Mouse (Mus musculus) layer of hippocampus, postnatal 10 days (tissue): ENCODE measurements around the gene Plxdc1. TPM values are rescaled to one million over a fixed set of nuclear protein-coding genes. Genes with fewer than 3 reads are reported as not detected.

Experiments used
- DNase-seq, 2 experiments: peaks; one replicate each; pipeline ENCODE4 v3.0.0; 2021; ENCODE audit warnings: low spot score in 2 of 2
- total RNA-seq, 2 experiments: library from RNA; stranded (reverse); gene quantifications; 2 replicates each; pipeline ENCODE4 v1.2.3; 2021

Plxdc1 gene
- total RNA-seq, 2 experiments from 2014 or later: 6.8 to 7.1 TPM

GRCm38 (mm10) chr11:97988530-97989096 is 2.4 kb upstream of the Plxdc1 start:
- peak; percentile 83 to 88 for DNase-seq

GRCm38 (mm10) chr11:97987551-97988526 is 1.6 kb upstream of the Plxdc1 start:
- DNase-seq: peak; percentile 97 to 98

- DNase-seq: no peak
Observed at GRCm38 (mm10) chr11:97986738-97987465, 658 bp upstream of the Plxdc1 start.

GRCm38 (mm10) chr11:97983983-97984382 is 2.3 kb downstream of the Plxdc1 start:
- no peak for DNase-seq

GRCm38 (mm10) chr11:97983506-97983905 is 2.7 kb downstream of the Plxdc1 start:
- no peak for DNase-seq

- DNase-seq: no peak
Observed at GRCm38 (mm10) chr11:97982721-97983120, 3.5 kb downstream of the Plxdc1 start.

GRCm38 (mm10) chr11:97980531-97980966 is 5.7 kb downstream of the Plxdc1 start:
- DNase-seq: no peak

GRCm38 (mm10) chr11:97979824-97980495 is 6.3 kb downstream of the Plxdc1 start:
- no peak for DNase-seq

- no peak for DNase-seq
Observed at GRCm38 (mm10) chr11:97978392-97978791, 7.9 kb downstream of the Plxdc1 start.

- no peak for DNase-seq
Observed at GRCm38 (mm10) chr11:97977797-97978196, 8.4 kb downstream of the Plxdc1 start.

GRCm38 (mm10) chr11:97974746-97975145 is 11.5 kb downstream of the Plxdc1 start:
- no peak for DNase-seq

GRCm38 (mm10) chr11:97974141-97974540 is 12.1 kb downstream of the Plxdc1 start:
- no peak for DNase-seq

GRCm38 (mm10) chr11:97972434-97972833 is 13.8 kb downstream of the Plxdc1 start:
- no peak for DNase-seq

- peak; percentile 64 to 76 for DNase-seq
Observed at GRCm38 (mm10) chr11:97971232-97971631, 15.0 kb downstream of the Plxdc1 start.

GRCm38 (mm10) chr11:97970771-97971170 is 15.5 kb downstream of the Plxdc1 start:
- no peak for DNase-seq

- no peak for DNase-seq
Observed at GRCm38 (mm10) chr11:97968385-97968784, 17.9 kb downstream of the Plxdc1 start.

- DNase-seq: no peak
Observed at GRCm38 (mm10) chr11:97967114-97967513, 19.1 kb downstream of the Plxdc1 start.

- no peak for DNase-seq
Observed at GRCm38 (mm10) chr11:97960907-97961306, 25.3 kb downstream of the Plxdc1 start.

GRCm38 (mm10) chr11:97959300-97959680 is 27.0 kb downstream of the Plxdc1 start:
- no peak for DNase-seq

- DNase-seq: no peak
Observed at GRCm38 (mm10) chr11:97958641-97959299, 27.5 kb downstream of the Plxdc1 start.
